Mouse (Mus musculus) limb, embryonic 10.5 days (tissue): Measurements from ENCODE around the gene Plekhd1. TPM values are rescaled to one million over a fixed set of nuclear protein-coding genes. Genes with fewer than 3 reads are reported as not detected.
A peak's percentile ranks its signal among the peaks of the same experiment; 100 is the strongest.

Experiments
- DNase-seq: peaks from one replicate; pipeline ENCODE4 v3.0.0-alpha.2; 2017; ENCODE audit warnings: low spot score
- H3K27ac ChIP-seq: fragments of 300-500 bp; sonication (generic); 2 replicates; pipeline ENCODE4 v1.5.1; 2016; ENCODE audit warnings: mild to moderate bottlenecking
- H3K27me3 ChIP-seq: fragments of 300-500 bp; sonication (generic); 2 replicates; pipeline ENCODE4 v1.6.1; 2016; ENCODE audit warnings: low read depth, mild to moderate bottlenecking; ENCODE audit not compliant: poor library complexity, severe bottlenecking
- H3K36me3 ChIP-seq: fragments of 300-500 bp; sonication (generic); 2 replicates; pipeline ENCODE4 v1.6.1; 2016; ENCODE audit warnings: mild to moderate bottlenecking, moderate library complexity
- H3K4me1 ChIP-seq: fragments of 300-500 bp; sonication (generic); 2 replicates; pipeline ENCODE4 v1.6.1; 2016
- H3K4me3 ChIP-seq: fragments of 300-500 bp; sonication (generic); 2 replicates; pipeline ENCODE4 v1.5.1; 2016; ENCODE audit warnings: mild to moderate bottlenecking, moderate library complexity
- H3K9me3 ChIP-seq: fragments of 300-500 bp; sonication (generic); replicated peaks from 2 replicates; pipeline ENCODE4 v1.6.1; 2016; ENCODE audit warnings: mild to moderate bottlenecking
- WGBS: fragments of 180-500 bp; shearing (Covaris S2); methylation state at CpG from one replicate; pipeline ENCODE4 v1.1.7; 2016; 5-methylcytosine and 5-hydroxymethylcytosine counted together
- polyA plus RNA-seq: library from polyadenylated mRNA; unstranded; fragments of >200 nt; fragmentation: Nextera tagmentation; extraction: Ambion mirVana; gene quantifications from 2 replicates; pipeline ENCODE4 v1.2.1, GENCODE M21; 2016

Plekhd1 gene
- polyA plus RNA-seq, 1 experiment from 2014 or later: 0.13 TPM

DNA sequence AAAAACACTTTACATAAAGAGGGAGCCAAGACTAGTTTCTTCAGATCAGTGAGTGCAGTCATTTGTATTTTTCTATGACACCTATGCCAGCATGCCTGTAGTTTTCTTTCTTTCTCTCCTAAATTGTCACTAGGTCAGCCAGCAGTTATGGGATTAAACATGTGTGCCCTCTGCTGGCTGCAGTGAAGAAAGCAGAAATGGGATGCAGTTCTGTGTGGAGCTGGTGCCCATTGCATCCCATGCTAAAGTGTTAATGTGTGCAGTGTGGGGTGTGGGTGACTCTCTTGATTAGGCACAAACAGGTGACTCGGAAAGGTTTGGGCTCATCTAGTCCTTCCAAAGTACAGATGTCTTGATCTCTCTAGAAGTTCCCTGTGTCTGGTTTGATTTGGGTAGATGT is 11.1 kb upstream of the Plekhd1 start:
- no peak for DNase-seq
- no peaks in the 10 kb centered on the region for H3K9me3 ChIP-seq
- H3K4me1 ChIP-seq: no peaks in the 10 kb centered on the region
- H3K27ac ChIP-seq: no peak overlapping the region
- peaks cover 24% of the 10 kb centered on the region for H3K36me3 ChIP-seq
- no peaks in the 10 kb centered on the region for H3K27me3 ChIP-seq
- H3K4me3 ChIP-seq: no peak overlapping the region
- 80% methylated on average over 1 of the region's 1 CpGs for WGBS

DNA sequence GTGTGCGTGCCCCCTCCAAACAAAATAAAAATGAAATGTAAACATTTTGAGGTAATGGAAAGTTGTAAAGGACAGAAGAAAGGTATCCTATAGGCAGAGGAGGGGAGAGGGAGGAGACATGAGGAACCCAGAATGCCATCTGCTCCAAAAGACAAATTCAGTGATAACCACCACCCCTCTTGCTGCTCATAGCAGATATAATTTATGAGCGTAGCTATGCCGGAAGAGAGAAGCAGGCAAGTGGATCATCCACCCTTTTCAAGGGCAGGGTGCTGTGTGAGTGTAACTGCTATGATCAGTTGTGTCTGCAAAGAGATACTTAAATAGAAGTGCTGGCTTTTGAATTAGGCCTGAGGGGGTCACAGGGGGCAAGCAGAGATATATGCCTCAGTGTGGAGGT is 8.8 kb upstream of the Plekhd1 start:
- Histone ChIP-seq H3K27me3 (no peaks in the 10 kb centered on the region), H3K4me3 (no peak overlapping the region), H3K27ac (no peak overlapping the region), H3K36me3 (peaks cover 11% of the 10 kb centered on the region), H3K9me3 (no peaks in the 10 kb centered on the region), H3K4me1 (no peaks in the 10 kb centered on the region)
- WGBS: 95% methylated on average over 3 of the region's 3 CpGs
- no peak for DNase-seq

DNA sequence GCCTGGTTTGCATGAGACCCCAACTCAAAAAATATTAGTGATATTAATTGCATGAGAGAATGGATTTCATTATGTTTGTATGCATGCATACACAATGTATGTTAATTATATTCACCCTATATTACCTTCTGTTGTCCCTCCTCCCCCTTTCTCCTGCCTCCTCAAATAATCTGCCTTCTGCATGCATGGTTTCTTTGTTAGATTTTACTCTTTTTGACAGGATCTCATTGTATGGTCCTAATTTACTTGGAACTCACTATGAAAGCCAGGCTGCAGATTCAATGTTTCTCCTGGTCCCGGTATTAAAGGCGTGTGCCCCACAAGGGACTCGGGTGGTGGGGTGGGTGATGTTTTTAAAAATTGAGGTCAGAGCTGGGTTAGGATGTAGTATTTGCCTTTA is 8.1 kb upstream of the Plekhd1 start:
- Histone ChIP-seq H3K27me3 (no peaks in the 10 kb centered on the region), H3K27ac (no peak overlapping the region), H3K9me3 (no peaks in the 10 kb centered on the region), H3K4me1 (no peaks in the 10 kb centered on the region), H3K36me3 (peaks cover 7% of the 10 kb centered on the region), H3K4me3 (no peak overlapping the region)
- WGBS: 89% methylated on average over 3 of the region's 3 CpGs
- no peak for DNase-seq

DNA sequence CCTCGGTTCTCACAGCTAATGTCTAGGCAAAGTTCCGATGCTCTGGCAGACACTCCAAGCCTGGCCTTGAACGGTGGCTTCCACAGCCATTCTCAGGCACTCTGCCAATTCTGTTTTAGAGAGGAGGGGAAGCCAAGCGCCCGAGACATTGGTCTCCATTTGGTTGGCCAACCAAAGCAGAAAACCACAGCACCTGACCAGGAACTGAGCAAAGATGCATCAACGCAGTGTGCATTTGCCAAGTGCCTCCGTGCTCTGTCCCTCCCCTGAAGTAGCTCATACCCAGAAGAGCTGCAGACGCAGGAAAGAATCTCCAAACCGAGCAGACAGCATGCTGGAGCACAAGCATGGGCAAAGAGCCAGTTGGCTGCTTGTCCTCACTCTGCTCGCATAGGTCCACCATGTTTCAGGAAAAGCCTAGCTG is 4.6 kb upstream of the Plekhd1 start:
- Histone ChIP-seq H3K9me3 (no peaks in the 10 kb centered on the region), H3K36me3 (no peaks in the 10 kb centered on the region), H3K4me3 (no peak overlapping the region), H3K4me1 (peaks cover 18% of the 10 kb centered on the region), H3K27ac (no peak overlapping the region), H3K27me3 (peaks cover 28% of the 10 kb centered on the region)
- WGBS: 80% methylated on average over 10 of the region's 10 CpGs
- DNase-seq: no peak

DNA sequence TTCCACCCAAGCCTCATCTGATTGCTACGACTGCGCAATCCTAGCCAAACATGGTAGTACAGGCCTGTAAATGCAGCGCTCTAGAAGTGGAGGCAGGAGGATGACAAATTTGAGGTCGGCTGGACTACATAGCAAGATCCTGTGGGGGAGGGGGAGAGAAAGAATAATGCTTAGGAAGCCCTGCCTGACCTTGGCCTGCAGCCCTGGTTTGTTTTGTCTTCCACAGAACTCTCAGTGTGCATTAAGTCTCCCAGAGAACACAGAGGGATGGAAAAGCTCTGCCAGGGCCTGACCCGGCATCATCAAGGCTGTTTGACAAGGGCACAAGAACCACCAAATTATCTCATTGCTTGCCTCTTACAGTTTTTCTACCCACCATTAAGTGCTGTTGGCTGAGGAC is 2.7 kb upstream of the Plekhd1 start:
- DNase-seq: no peak
- WGBS: 65% methylated on average over 5 of the region's 5 CpGs
- Histone ChIP-seq H3K4me3 (no peak overlapping the region), H3K27me3 (peaks cover 47% of the 10 kb centered on the region), H3K27ac (no peak overlapping the region), H3K9me3 (no peaks in the 10 kb centered on the region), H3K36me3 (no peaks in the 10 kb centered on the region), H3K4me1 (peaks cover 36% of the 10 kb centered on the region)

DNA sequence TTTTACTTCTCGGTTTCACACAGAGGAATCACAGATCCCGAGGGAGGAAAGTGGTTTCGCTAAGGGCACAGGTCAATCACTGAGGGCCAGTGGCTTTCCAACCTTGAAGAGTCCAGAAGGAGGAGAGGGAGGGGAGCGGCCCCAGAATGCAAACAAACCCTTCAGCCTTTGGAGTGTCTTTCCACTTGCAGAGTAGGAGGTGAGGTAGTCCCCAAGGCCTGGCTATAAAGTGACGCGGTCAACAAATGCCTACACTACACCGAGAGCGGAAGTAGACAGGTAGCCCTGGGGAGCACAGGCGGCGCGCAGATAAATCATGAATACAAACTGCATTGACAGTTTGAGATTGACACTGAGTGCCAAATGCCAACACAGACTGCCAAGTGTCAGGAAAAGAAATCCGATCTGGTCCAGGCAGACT is 710 bp upstream of the Plekhd1 start:
- Histone ChIP-seq H3K36me3 (no peaks in the 10 kb centered on the region), H3K4me1 (peaks cover 38% of the 10 kb centered on the region), H3K9me3 (no peaks in the 10 kb centered on the region), H3K27me3 (peaks cover 64% of the 10 kb centered on the region), H3K4me3 (peak overlapping the region; percentile 50), H3K27ac (no peak overlapping the region)
- WGBS: 12% methylated on average over 12 of the region's 12 CpGs
- DNase-seq: no peak

DNA sequence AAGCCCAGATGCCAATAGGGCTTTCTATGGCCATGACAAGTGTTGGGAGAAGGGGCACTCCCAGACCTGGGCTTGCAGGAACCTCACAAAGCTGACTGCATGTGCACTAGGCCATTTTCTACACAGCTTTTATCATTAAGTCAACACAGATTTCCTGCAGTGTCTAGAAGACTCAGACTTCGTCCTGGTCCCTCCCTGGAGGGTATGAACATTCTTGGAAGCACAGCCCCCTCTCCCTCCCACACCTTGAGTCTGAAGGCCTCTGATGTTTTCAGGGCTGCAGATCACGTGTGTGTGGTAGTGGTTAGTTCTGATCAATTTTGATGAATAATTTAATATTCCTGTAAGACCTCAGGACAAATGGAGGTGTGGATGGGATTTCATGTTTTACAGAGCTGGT is 1.3 kb downstream of the Plekhd1 start:
- Histone ChIP-seq H3K36me3 (no peaks in the 10 kb centered on the region), H3K27me3 (peaks cover 67% of the 10 kb centered on the region), H3K4me3 (no peak overlapping the region), H3K9me3 (no peaks in the 10 kb centered on the region), H3K27ac (no peak overlapping the region), H3K4me1 (peaks cover 38% of the 10 kb centered on the region)
- DNase-seq: no peak
- WGBS: 54% methylated on average over 2 of the region's 2 CpGs

DNA sequence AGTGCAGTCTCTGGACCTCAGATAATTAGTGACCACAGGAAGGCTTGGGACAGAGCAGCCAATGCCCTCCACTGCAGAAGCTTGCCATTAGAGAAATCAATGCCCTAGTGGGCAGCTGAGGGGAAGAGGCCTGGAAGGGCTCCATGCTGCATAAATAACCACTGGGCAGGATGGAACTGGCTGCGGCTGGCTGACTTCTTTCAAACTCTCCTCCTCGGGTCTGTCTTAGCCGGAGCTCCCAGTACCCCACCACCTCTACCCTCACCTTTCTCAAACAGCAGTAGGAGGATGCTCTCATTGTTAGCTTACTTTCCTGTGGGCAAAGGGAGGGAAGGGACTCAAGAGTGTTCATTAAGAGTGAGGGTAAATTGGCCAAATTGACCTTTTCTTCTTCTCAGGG is 2.6 kb downstream of the Plekhd1 start:
- Histone ChIP-seq H3K4me3 (no peak overlapping the region), H3K9me3 (no peaks in the 10 kb centered on the region), H3K36me3 (no peaks in the 10 kb centered on the region), H3K4me1 (peaks cover 35% of the 10 kb centered on the region), H3K27me3 (peaks cover 67% of the 10 kb centered on the region), H3K27ac (no peak overlapping the region)
- no peak for DNase-seq
- WGBS: 78% methylated on average over 3 of the region's 3 CpGs

DNA sequence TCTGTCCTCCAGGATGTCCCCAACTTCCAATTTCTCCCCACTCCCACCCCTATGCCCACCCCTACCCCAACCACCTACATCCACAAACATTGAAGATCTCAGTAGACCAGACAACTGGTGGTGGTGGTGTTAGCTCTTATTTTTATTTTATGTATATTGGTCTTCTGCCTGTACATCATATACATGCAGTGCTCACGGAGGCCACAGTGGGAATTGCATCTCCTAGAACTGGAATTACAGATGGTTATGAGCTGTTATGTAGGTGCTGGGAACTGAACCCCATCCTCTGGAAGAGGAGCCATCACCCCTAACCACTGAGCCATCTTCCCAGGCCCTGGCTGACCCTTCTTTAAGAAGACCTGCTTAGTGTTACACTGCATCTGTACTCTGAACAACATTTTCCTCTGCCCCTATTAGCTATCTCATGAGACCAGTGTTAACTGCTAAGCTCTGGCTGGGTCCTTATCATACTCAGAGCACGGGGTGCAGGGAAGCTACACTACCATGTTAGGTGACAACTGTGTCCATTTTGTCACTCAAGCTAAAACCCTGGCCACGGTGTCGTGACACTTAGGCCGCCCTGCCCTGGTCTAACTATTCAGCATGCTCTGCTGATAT is 6.2 kb downstream of the Plekhd1 start:
- 85% methylated on average over 5 of the region's 5 CpGs for WGBS
- Histone ChIP-seq H3K27me3 (peaks cover 30% of the 10 kb centered on the region), H3K4me3 (no peak overlapping the region), H3K27ac (no peak overlapping the region), H3K9me3 (no peaks in the 10 kb centered on the region), H3K4me1 (peaks cover 13% of the 10 kb centered on the region), H3K36me3 (no peaks in the 10 kb centered on the region)
- DNase-seq: no peak

DNA sequence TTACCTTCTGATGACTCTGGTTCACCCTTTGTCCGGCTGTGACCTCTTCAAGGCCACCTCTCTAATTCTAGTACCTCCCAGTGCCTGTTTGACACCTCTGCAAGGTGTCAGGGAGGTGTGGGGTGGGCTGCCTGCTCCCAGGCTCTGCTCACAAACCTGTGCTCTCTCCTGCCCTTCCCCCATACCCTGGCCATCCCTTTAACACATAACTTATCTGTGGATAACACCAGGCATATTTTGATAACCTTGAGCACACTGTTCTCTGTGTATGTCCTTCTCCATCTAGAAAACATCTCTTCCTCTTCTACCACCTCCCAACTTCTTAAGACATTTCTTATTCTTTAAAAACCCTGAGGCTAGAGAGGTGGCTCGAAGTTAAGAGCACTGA is 6.7 kb downstream of the Plekhd1 start:
- Histone ChIP-seq H3K4me1 (peaks cover 8% of the 10 kb centered on the region), H3K9me3 (no peaks in the 10 kb centered on the region), H3K27ac (no peak overlapping the region), H3K4me3 (no peak overlapping the region), H3K27me3 (peaks cover 25% of the 10 kb centered on the region), H3K36me3 (no peaks in the 10 kb centered on the region)
- DNase-seq: no peak
- WGBS: 64% methylated on average over 2 of the region's 2 CpGs

DNA sequence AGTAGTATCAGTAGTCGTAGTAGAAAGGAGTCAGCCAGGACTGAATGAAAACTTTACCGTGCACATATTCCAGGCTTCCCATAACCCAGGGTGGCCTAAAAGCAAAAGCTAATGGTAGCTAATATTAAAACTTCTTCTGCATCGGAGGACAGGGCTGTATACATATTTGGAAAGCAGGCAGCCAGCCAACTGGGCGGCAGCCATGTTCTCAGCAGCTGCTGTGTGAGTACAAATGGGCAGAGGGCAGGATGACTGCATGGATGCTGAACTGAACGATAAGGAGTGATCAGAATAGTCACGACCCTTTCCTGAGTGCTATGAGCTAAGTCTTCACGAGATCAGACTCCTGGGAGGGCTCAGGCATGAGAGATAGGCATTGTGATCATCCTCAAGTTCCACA is 8.9 kb downstream of the Plekhd1 start:
- H3K4me1 ChIP-seq: peaks cover 8% of the 10 kb centered on the region
- H3K4me3 ChIP-seq: no peak overlapping the region
- no peaks in the 10 kb centered on the region for H3K9me3 ChIP-seq
- WGBS: 90% methylated on average over 7 of the region's 7 CpGs
- H3K36me3 ChIP-seq: no peaks in the 10 kb centered on the region
- 0 out of 2 replicates have a peak, but pooled peaks cover 8% of the 10 kb centered on the region for H3K27me3 ChIP-seq
- H3K27ac ChIP-seq: no peak overlapping the region
- DNase-seq: no peak

DNA sequence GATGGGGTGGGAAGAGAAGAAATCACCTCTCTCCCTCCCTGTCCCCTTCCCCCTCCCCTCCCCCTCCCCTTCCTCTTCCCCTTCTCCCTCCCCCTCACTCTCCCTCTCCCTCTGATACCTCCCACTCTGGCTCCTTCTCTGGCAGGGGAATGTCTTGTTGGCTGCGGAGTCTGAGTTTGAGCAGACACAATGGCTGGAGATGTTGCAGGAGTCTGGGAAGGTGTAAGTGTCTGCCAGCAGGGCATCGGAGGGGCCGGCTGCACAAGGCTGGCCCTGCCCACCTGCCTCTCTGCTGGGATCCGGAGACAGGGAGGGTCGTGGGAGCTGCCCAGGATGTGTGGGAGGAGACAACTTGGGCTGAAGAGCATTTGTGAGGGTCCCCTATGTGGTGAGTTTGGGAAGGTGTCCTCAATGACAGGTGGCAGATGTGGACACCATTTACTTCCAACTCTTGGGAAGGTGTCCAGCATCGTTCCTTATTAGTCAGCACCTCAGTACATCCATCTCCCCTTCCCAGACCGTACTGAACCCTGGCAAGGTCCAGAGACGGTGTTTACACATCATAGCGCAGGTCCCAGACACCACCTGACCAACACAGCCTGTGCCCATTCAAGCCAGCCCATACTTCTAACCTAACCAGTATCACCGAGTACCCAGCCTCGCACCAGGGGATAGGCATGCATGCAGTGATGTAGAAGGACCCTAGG is 14.0 kb downstream of the Plekhd1 start:
- 56% methylated on average over 11 of the region's 11 CpGs for WGBS
- Histone ChIP-seq H3K9me3 (no peaks in the 10 kb centered on the region), H3K27me3 (0 out of 2 replicates have a peak, but pooled peaks cover 8% of the 10 kb centered on the region), H3K4me3 (no peak overlapping the region), H3K4me1 (peaks cover 12% of the 10 kb centered on the region), H3K36me3 (no peaks in the 10 kb centered on the region), H3K27ac (no peak overlapping the region)
- no peak for DNase-seq

DNA sequence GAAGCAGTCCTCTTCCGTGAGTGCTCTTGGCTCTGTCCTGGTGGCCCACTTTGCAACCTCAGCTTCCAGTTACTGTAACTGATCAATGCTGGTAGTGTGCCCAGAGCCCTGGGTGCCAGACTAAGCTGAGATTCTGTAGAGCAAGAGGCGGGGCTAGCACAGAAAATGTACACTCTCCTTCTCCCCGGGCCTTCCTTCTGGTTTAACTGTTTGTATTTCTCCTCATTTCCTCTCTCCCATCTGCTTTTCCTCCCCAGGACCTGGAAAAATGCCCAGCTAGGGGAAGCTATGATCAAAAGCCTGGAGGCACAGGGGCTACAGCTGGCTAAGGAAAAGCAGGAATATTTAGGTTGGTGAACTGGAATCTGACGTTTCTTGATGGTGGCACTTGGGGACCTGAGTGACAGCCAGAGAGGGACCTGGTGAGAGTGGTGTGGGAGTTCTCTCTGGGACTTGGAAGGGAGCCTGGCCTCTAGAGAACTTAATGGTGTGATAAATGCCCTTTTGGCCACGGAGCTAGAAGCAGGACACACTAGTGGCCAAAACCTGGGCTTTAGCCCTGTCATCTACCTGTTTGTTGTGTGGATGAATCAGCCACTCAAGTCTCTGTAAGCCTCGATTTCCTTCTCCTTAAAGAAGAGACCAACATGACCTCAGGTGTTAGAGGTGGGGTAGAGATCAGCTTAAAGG is 14.7 kb downstream of the Plekhd1 start:
- DNase-seq: no peak
- no peaks in the 10 kb centered on the region for H3K36me3 ChIP-seq
- H3K4me1 ChIP-seq: peaks cover 12% of the 10 kb centered on the region
- 59% methylated on average over 6 of the region's 6 CpGs for WGBS
- no peak overlapping the region for H3K27ac ChIP-seq
- no peak overlapping the region for H3K4me3 ChIP-seq
- no peaks in the 10 kb centered on the region for H3K9me3 ChIP-seq
- H3K27me3 ChIP-seq: 0 out of 2 replicates have a peak, but pooled peaks cover 8% of the 10 kb centered on the region
